Mouse (Mus musculus): ENCODE measurements around the gene Rhox10. TPM values are rescaled to one million over a fixed set of nuclear protein-coding genes. Genes with fewer than 3 reads are reported as not detected.
"Not testable (repeated sequence)": the region's sequence is repeated elsewhere in the genome, so short reads cannot be mapped to it uniquely, and the experiment has no call there.

The Rhox10 gene
- not detected in 2 replicates for polyA plus RNA-seq (2015; fragmentation: Nextera tagmentation; extraction: Ambion mirVana)

DNA sequence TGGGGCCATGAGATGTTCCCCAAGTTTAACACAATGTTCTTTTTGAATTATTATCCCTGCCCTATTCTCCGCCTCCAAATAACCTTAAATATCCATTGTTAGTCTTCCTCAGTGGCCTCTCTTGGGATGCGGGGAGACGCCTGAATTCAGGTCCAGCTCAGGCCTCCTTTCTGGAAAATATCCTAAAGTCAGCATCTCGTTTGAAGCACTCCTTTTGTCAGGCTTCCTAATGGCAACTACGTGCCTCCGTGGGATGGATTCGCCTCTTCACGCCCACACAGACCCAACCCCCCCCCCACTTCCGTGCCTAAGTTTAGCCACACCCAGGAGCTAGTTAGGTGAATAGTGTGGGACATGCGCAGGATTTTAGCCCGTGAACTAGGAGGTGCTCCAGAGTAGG lies at the start of gene Rhox10:
Gene Rhox10 (plus strand): TSS at position 301 of the 400 bp plus-strand sequence.
- H3K27me3 ChIP-seq: no peaks in the 10 kb centered on the region
- no peaks in the 10 kb centered on the region for H3K4me1 ChIP-seq
- 85% methylated on average over 11 of the region's 11 CpGs for WGBS
- H3K27ac ChIP-seq: no peak within 1 kb of the TSS
- H3K4me2 ChIP-seq: no peak within 1 kb of the TSS
- ATAC-seq (replicated peaks; ENCODE audit: low FRiP score): no peak
- no peaks in the 10 kb centered on the region for H3K36me3 ChIP-seq
- H3K9ac ChIP-seq: no peak within 1 kb of the TSS
- H3K4me3 ChIP-seq (replicated peaks): no peak within 1 kb of the TSS
- no peaks in the 10 kb centered on the region for H3K9me3 ChIP-seq (replicated peaks)

DNA sequence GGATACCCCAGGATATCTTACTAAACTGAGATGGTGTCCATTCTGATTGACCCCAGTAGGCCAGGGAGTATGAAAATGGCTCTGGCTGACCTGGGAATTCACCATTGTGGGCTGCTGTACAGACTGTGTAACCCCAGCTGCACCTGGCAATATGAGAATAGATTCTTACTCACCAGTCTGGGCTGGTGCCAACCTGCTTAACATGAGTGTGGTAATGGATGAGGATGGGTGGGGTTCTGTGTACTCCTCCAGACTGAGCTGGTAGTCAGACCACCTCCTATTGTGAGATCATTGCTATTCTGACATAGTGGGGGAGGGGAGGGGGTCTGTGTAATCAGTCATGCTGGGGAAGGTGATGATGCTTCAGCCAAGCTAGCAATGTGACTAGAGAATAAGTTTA lies 47.7 kb upstream of the Rhox10 start, which contains the start of gene Btg1-ps1:
Gene Btg1-ps1 (minus strand): TSS at position 219 of the 400 bp plus-strand sequence.
- H3K27me3 ChIP-seq; H3K36me3 ChIP-seq; H3K4me1 ChIP-seq; H3K4me3 ChIP-seq (replicated peaks); H3K27ac ChIP-seq; H3K9me3 ChIP-seq (replicated peaks); ATAC-seq (replicated peaks; ENCODE audit: low FRiP score); H3K4me2 ChIP-seq; H3K9ac ChIP-seq: not testable (repeated sequence)

DNA sequence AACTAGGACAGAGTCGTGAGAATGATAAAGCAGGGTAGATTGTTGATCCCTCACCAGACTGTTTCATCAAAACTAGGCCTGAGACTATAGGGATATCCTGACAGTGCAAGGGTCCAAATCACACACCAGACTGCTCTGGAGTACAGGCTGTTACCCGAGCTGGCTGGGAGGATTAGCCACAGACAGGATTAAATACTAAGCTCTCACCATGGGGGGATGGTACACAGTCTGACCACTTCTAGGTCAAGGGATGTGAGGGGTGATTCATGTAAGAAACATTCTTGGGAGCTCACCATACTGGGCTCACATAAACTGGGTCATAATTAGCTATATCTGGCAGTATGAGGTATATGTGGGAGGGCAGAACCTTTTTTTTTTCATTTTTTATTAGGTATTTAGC lies 32.4 kb upstream of the Rhox10 start:
- H3K4me2 ChIP-seq: no peak overlapping the region
- no peak overlapping the region for H3K9ac ChIP-seq
- no peaks in the 10 kb centered on the region for H3K9me3 ChIP-seq (replicated peaks)
- no peaks in the 10 kb centered on the region for H3K4me1 ChIP-seq
- H3K27me3 ChIP-seq: no peaks in the 10 kb centered on the region
- H3K27ac ChIP-seq: no peak overlapping the region
- WGBS: 65% methylated on average over 2 of the region's 2 CpGs
- no peak for ATAC-seq (replicated peaks; ENCODE audit: low FRiP score)
- H3K4me3 ChIP-seq (replicated peaks): no peak overlapping the region
- no peaks in the 10 kb centered on the region for H3K36me3 ChIP-seq

DNA sequence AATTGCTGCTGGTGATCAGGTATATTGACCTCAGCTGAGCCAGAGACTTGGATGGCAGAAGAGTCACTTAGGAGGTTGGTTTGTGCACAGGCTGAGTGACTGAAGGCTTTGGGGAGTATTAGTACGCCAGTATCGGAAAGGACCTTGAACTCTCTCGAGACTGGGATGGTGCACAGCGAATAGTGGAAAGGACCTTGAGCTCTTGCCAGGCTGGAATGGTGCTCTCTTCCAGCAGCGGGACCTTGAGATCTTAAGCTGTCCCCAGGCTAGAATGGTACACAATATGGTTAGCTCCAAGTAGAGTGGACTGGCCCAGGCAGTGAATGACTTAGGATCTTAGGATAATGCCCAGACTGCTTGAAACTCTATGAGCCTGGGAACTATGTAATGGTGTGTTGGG lies 26.6 kb upstream of the Rhox10 start:
- no peak overlapping the region for H3K4me2 ChIP-seq
- no peaks in the 10 kb centered on the region for H3K27me3 ChIP-seq
- no peaks in the 10 kb centered on the region for H3K36me3 ChIP-seq
- no peak for ATAC-seq (replicated peaks; ENCODE audit: low FRiP score)
- no peak overlapping the region for H3K4me3 ChIP-seq (replicated peaks)
- 86% methylated on average over 5 of the region's 5 CpGs for WGBS
- no peak overlapping the region for H3K9ac ChIP-seq
- no peaks in the 10 kb centered on the region for H3K9me3 ChIP-seq (replicated peaks)
- no peaks in the 10 kb centered on the region for H3K4me1 ChIP-seq
- H3K27ac ChIP-seq: no peak overlapping the region

DNA sequence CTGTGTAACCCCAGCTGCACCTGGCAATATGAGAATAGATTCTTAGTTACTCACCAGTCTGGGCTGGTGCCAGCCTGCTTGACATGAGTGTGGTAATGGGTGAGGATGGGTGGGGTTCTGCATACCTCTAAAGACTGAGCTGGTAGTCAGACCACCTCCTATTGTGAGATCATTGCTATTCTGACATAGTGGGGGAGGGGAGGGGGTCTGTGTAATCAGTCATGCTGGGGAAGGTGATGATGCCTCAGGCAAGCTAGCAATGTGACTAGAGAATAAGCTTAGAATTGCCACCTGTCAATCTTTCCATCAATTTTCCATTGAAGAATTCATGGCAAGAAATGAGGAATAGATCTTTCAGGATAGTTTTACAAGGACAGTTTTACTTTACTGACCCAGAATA lies 23.3 kb upstream of the Rhox10 start, which contains the start of gene Btg1-ps2:
Gene Btg1-ps2 (minus strand): TSS at position 101 of the 400 bp plus-strand sequence.
- not testable (repeated sequence) for H3K36me3 ChIP-seq; H3K27ac ChIP-seq; H3K9me3 ChIP-seq (replicated peaks); H3K4me2 ChIP-seq; H3K4me1 ChIP-seq; ATAC-seq (replicated peaks; ENCODE audit: low FRiP score); H3K9ac ChIP-seq; H3K27me3 ChIP-seq; H3K4me3 ChIP-seq (replicated peaks)

DNA sequence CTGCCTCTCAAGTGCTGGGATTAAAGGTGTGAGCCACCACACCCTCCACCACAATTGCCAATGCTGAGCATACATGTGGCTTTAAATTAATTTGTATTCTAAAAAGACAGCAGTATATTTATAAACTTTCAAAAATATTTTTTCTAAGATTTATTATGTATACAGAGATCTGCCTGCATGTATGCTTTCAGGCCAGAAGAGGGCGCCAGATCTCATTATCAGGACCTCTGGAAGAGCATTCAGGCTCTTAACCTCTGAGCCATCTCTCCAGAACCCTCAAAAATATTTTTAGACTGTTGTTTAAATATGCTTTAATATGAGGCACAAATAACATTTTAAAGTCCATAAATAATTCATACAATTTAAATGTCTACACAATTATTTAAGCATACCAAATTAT lies 4.7 kb upstream of the Rhox10 start:
- Histone ChIP-seq H3K36me3 (no peaks in the 10 kb centered on the region), H3K27ac (no peak overlapping the region), H3K4me1 (no peaks in the 10 kb centered on the region), H3K9ac (no peak overlapping the region), H3K4me2 (no peak overlapping the region), H3K27me3 (no peaks in the 10 kb centered on the region), H3K9me3 (replicated peaks) (no peaks in the 10 kb centered on the region), H3K4me3 (replicated peaks) (no peak overlapping the region)
- 0% methylated on average over 1 of the region's 1 CpGs for WGBS
- ATAC-seq (replicated peaks; ENCODE audit: low FRiP score): no peak

DNA sequence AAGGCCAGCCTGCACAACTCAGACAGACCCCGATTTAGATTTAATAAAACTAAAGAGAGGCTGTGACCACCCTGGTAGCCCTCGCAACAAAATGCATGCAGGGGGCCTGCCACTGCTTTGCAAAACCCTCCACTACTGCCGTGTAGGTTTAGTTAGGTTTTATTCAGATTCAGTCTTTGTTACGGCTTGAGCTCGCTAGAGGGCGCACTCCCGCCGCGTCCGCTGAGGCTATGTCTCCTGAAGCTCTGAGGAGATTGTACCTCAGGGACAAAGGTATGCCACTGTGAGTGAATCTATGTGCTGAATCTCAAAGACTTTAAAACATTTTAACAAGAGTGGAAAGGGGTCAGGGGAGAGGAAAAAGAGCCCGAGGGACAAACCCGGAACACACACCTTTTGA lies 18.0 kb downstream of the Rhox10 start:
- H3K27me3 ChIP-seq: no peaks in the 10 kb centered on the region
- no peak overlapping the region for H3K27ac ChIP-seq
- H3K36me3 ChIP-seq: no peaks in the 10 kb centered on the region
- no peak overlapping the region for H3K4me2 ChIP-seq
- no peak overlapping the region for H3K9ac ChIP-seq
- ATAC-seq (replicated peaks; ENCODE audit: low FRiP score): no peak
- H3K9me3 ChIP-seq (replicated peaks): no peaks in the 10 kb centered on the region
- H3K4me3 ChIP-seq (replicated peaks): no peak overlapping the region
- WGBS: 22% methylated on average over 12 of the region's 12 CpGs
- H3K4me1 ChIP-seq: no peaks in the 10 kb centered on the region

DNA sequence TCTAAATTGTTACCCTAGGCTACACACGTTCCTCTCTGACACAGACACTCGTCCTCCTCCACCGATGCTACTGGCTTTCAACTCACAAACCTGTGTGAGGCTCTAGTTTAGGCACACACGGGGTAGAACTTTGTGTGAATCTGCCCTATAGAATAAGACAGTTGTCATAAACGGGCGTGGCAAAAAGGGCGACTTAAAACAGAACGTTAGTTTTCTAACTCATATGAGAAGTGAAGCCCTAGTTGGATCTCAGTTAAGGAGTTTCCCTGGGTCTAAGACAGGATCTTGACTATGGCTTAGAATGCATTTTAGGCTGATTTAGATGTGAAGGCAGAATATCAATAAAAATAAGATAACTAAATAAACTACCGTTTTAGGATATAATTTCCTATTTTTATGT lies 18.8 kb downstream of the Rhox10 start, which contains the start of gene Rhox11:
Gene Rhox11 (minus strand): TSS at position 101 of the 400 bp plus-strand sequence.
- no peak for ATAC-seq (replicated peaks; ENCODE audit: low FRiP score)
- H3K4me2 ChIP-seq: no peak within 1 kb of the TSS
- 89% methylated on average over 9 of the region's 9 CpGs for WGBS

DNA sequence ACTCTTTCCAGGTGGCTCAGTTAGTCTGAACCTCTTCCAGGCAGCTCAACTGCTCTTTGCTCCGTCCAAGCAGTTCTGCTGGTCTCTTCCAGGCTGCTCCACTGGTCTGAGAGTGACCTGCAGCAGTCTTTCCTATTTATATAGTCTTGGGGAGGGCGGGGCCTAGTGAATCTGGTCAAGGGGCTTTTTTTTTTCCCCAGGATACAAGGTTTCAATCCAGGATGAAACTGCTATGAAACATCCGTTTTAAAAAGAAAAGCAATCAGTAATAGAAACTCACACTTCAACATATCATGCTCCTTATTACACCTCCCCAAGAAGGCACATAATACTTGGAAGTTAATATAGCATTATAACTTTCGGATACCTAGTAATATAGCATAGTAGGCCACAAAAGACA lies 44.5 kb downstream of the Rhox10 start, which contains the start of gene Rhox12:
Gene Rhox12 (minus strand): TSS at position 101 of the 400 bp plus-strand sequence.
- Histone ChIP-seq H3K36me3 (no peaks in the 10 kb centered on the region), H3K9me3 (replicated peaks) (no peaks in the 10 kb centered on the region), H3K27me3 (no peaks in the 10 kb centered on the region), H3K27ac (no peak within 1 kb of the TSS), H3K9ac (no peak within 1 kb of the TSS), H3K4me2 (no peak within 1 kb of the TSS), H3K4me1 (no peaks in the 10 kb centered on the region), H3K4me3 (replicated peaks) (no peak within 1 kb of the TSS)
- no peak for ATAC-seq (replicated peaks; ENCODE audit: low FRiP score)
- 73% methylated on average over 4 of the region's 4 CpGs for WGBS

More for the DNA sequence above, 18.8 kb downstream of the Rhox10 start, which contains the start of gene Rhox11:
- H3K36me3 ChIP-seq: no peaks in the 10 kb centered on the region
- H3K9ac ChIP-seq: no peak within 1 kb of the TSS
- no peaks in the 10 kb centered on the region for H3K9me3 ChIP-seq (replicated peaks)
- no peak within 1 kb of the TSS for H3K4me3 ChIP-seq (replicated peaks)
- H3K4me1 ChIP-seq: no peaks in the 10 kb centered on the region
- H3K27me3 ChIP-seq: no peaks in the 10 kb centered on the region
- no peak within 1 kb of the TSS for H3K27ac ChIP-seq

DNA sequence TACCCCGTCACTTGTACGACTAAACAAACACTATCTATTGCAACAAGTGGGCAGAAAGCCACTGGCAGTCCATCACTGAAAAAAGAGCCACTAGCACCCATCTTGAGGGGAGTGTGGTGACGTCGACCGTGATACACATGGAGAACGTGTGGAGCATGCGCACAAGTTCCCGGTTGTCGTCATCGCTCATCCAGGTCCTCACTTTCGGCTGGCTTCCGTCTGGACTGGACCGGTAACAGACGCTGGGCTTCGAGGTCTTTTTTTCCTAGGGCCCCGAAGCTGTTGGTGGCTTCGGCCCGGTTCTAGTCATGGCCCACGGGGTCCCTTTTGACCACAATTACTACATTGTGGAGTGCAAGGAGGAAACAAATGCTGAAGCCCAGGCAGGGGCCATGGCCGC lies 54.7 kb downstream of the Rhox10 start, which contains the start of gene Rhox13:
Gene Rhox13 (plus strand): TSS at position 238 of the 400 bp plus-strand sequence.
- WGBS: 95% methylated on average over 20 of the region's 20 CpGs
- H3K27ac ChIP-seq: no peak within 1 kb of the TSS
- H3K27me3 ChIP-seq: no peaks in the 10 kb centered on the region
- no peaks in the 10 kb centered on the region for H3K4me1 ChIP-seq
- no peak within 1 kb of the TSS for H3K9ac ChIP-seq
- 0 out of 2 replicates have a peak, but pooled peaks cover 4% of the 10 kb centered on the region for H3K9me3 ChIP-seq (replicated peaks)
- no peak for ATAC-seq (replicated peaks; ENCODE audit: low FRiP score)
- no peak within 1 kb of the TSS for H3K4me3 ChIP-seq (replicated peaks)
- no peaks in the 10 kb centered on the region for H3K36me3 ChIP-seq
- no peak within 1 kb of the TSS for H3K4me2 ChIP-seq

Other genes starting within 250 kb of the Rhox10 start
- 0.16 TPM in 1 of 2 replicates, not detected in the other for gene Rhox6, start 239.6 kb upstream of the Rhox10 start, polyA plus RNA-seq (2015; fragmentation: Nextera tagmentation; extraction: Ambion mirVana)
- gene Rhox7a, start 234.8 kb upstream of the Rhox10 start, polyA plus RNA-seq (2015; fragmentation: Nextera tagmentation; extraction: Ambion mirVana): not detected in 2 replicates
- not detected in 2 replicates for gene Rhox8, start 187.5 kb upstream of the Rhox10 start, polyA plus RNA-seq (2015; fragmentation: Nextera tagmentation; extraction: Ambion mirVana)
- gene Rhox7b, start 169.2 kb upstream of the Rhox10 start, polyA plus RNA-seq (2015; fragmentation: Nextera tagmentation; extraction: Ambion mirVana): not detected in 2 replicates
- not detected in 2 replicates for gene Rhox9, start 164.7 kb upstream of the Rhox10 start, polyA plus RNA-seq (2015; fragmentation: Nextera tagmentation; extraction: Ambion mirVana)
- not detected in 2 replicates for gene Btg1-ps1, start 47.7 kb upstream of the Rhox10 start, polyA plus RNA-seq (2015; fragmentation: Nextera tagmentation; extraction: Ambion mirVana)
- 0.16 TPM in 1 of 2 replicates, not detected in the other for gene Btg1-ps2, start 23.4 kb upstream of the Rhox10 start, polyA plus RNA-seq (2015; fragmentation: Nextera tagmentation; extraction: Ambion mirVana)
- gene Rhox11, start 18.7 kb downstream of the Rhox10 start, polyA plus RNA-seq (2015; fragmentation: Nextera tagmentation; extraction: Ambion mirVana): not detected in 2 replicates
- gene Rhox12, start 44.4 kb downstream of the Rhox10 start, polyA plus RNA-seq (2015; fragmentation: Nextera tagmentation; extraction: Ambion mirVana): not detected in 2 replicates
- gene Rhox13, start 54.7 kb downstream of the Rhox10 start, polyA plus RNA-seq (2015; fragmentation: Nextera tagmentation; extraction: Ambion mirVana): not detected in 2 replicates
- 4.0 and 4.7 TPM in 2 replicates for gene Zbtb33, start 123.3 kb downstream of the Rhox10 start, polyA plus RNA-seq (2015; fragmentation: Nextera tagmentation; extraction: Ambion mirVana)
- 26.6 and 29.0 TPM in 2 replicates for gene Tmem255a, start 186.0 kb downstream of the Rhox10 start, polyA plus RNA-seq (2015; fragmentation: Nextera tagmentation; extraction: Ambion mirVana)
- 0.95 and 3.2 TPM in 2 replicates for gene Atp1b4, start 249.7 kb downstream of the Rhox10 start, polyA plus RNA-seq (2015; fragmentation: Nextera tagmentation; extraction: Ambion mirVana)

All from kidney, embryonic 15.5 days (tissue).